Mouse (Mus musculus) neural tube, embryonic 12.5 days (tissue): ENCODE measurements around the gene Rnf13. TPM values are rescaled to one million over a fixed set of nuclear protein-coding genes. Genes with fewer than 3 reads are reported as not detected.

Experiments used
- ATAC-seq: fragments of 200-750 bp; cut with Nextera tagmentation; 2 replicates; pipeline ENCODE4 v1.8.0; 2017; ENCODE audit warnings: low read depth, mild to moderate bottlenecking, moderate TSS enrichment, moderate library complexity; ENCODE audit not compliant: low FRiP score
- H3K27ac ChIP-seq: fragments of 300-500 bp; sonication (generic); 2 replicates; pipeline ENCODE4 v1.5.1; 2016
- H3K27me3 ChIP-seq: fragments of 300-500 bp; sonication (generic); replicated peaks from 2 replicates; pipeline ENCODE4 v1.6.1; 2016; ENCODE audit warnings: mild to moderate bottlenecking
- H3K36me3 ChIP-seq: fragments of 300-500 bp; sonication (generic); 2 replicates; pipeline ENCODE4 v1.6.1; 2016; ENCODE audit warnings: mild to moderate bottlenecking
- H3K4me1 ChIP-seq: fragments of 300-500 bp; sonication (generic); 2 replicates; pipeline ENCODE4 v1.6.1; 2016
- H3K4me2 ChIP-seq: fragments of 300-500 bp; sonication (generic); replicated peaks from 2 replicates; pipeline ENCODE4 v1.6.1; 2016; ENCODE audit warnings: mild to moderate bottlenecking
- H3K4me3 ChIP-seq: fragments of 300-500 bp; sonication (generic); 2 replicates; pipeline ENCODE4 v1.5.1; 2016
- H3K9ac ChIP-seq: fragments of 300-500 bp; sonication (generic); 2 replicates; pipeline ENCODE4 v1.6.1; 2016; ENCODE audit warnings: mild to moderate bottlenecking
- H3K9me3 ChIP-seq: fragments of 300-500 bp; sonication (generic); 2 replicates; pipeline ENCODE4 v1.6.1; 2016; ENCODE audit warnings: mild to moderate bottlenecking
- WGBS: fragments of 180-500 bp; shearing (Covaris S2); methylation state at CpG from one replicate; pipeline ENCODE4 v1.1.7; 2016; 5-methylcytosine and 5-hydroxymethylcytosine counted together
- polyA plus RNA-seq: library from polyadenylated mRNA; unstranded; fragments of >200 nt; fragmentation: Nextera tagmentation; extraction: Ambion mirVana; gene quantifications from 2 replicates; pipeline ENCODE4 v1.2.1, GENCODE M21; 2016

Rnf13 gene
- polyA plus RNA-seq, 1 experiment from 2014 or later, result 55.0 TPM

GRCm38 (mm10) chr3:57847760-57848185 is 111.9 kb downstream of the Rnf13 start, which contains the start of gene Pfn2:
Gene Pfn2, minus strand, starts transcription at chr3:57848079.
- Histone ChIP-seq H3K27me3 (no peaks in the 10 kb centered on the region), H3K36me3 (peaks cover 13% of the 10 kb centered on the region), H3K4me2 (peak within 1 kb of the TSS; percentile 78), H3K4me3 (peak within 1 kb of the TSS; percentile 95), H3K9me3 (no peaks in the 10 kb centered on the region), H3K9ac (peak within 1 kb of the TSS; percentile 94), H3K4me1 (peaks cover 8% of the 10 kb centered on the region), H3K27ac (peak within 1 kb of the TSS; percentile 99)
- ATAC-seq, result peak; percentile 90
- WGBS, result under 1% methylated on average over 52 of the region's 52 CpGs

- 81% methylated on average over 3 of the region's 3 CpGs for WGBS
- no peak for ATAC-seq
These were observed 147.1 kb downstream of the Rnf13 start for GRCm38 (mm10) chr3:57882945-57883344.

More at GRCm38 (mm10) chr3:57882945-57883344, 147.1 kb downstream of the Rnf13 start:
- H3K4me3 ChIP-seq, result no peak overlapping the region
- H3K27me3 ChIP-seq, result no peaks in the 10 kb centered on the region
- no peak overlapping the region for H3K27ac ChIP-seq
- H3K4me1 ChIP-seq, result no peaks in the 10 kb centered on the region
- no peaks in the 10 kb centered on the region for H3K36me3 ChIP-seq
- H3K9me3 ChIP-seq, result peaks cover 5% of the 10 kb centered on the region; the same call in 1 of the 2 replicates
- H3K4me2 ChIP-seq, result no peak overlapping the region
- H3K9ac ChIP-seq, result no peak overlapping the region

Other genes starting within 250 kb of the Rnf13 start
- gene Wwtr1, start 160.2 kb upstream of the Rnf13 start, polyA plus RNA-seq, result 11.0 and 12.9 TPM in 2 replicates
- gene Commd2, start 84.3 kb upstream of the Rnf13 start, polyA plus RNA-seq, result 88.7 and 96.0 TPM in 2 replicates
- gene Ankub1, start 43.3 kb upstream of the Rnf13 start, polyA plus RNA-seq, result 0.09 TPM in 1 of 2 replicates, not detected in the other
- 363 and 374 TPM in 2 replicates for gene Pfn2, start 112.0 kb downstream of the Rnf13 start, polyA plus RNA-seq